Mouse (Mus musculus) heart, embryonic 11.5 days (tissue): ENCODE data around the gene Tyk2. TPM values are rescaled to one million over a fixed set of nuclear protein-coding genes. Genes with fewer than 3 reads are reported as not detected.

ENCODE experiments used
- ATAC-seq: fragments of 200-750 bp; cut with Nextera tagmentation; replicated peaks from 2 replicates; pipeline ENCODE4 v1.8.0; 2017; ENCODE audit warnings: moderate library complexity; ENCODE audit not compliant: insufficient number of reproducible peaks, low FRiP score, low TSS enrichment
- H3K27ac ChIP-seq: fragments of 300-500 bp; sonication (generic); 2 replicates; pipeline ENCODE4 v1.5.1; 2014; ENCODE audit warnings: mild to moderate bottlenecking, low read depth, low read length
- H3K27me3 ChIP-seq: fragments of 300-500 bp; sonication (generic); 2 replicates; pipeline ENCODE4 v1.6.1; 2014; ENCODE audit warnings: mild to moderate bottlenecking, low read length, mixed read lengths; ENCODE audit not compliant: control insufficient read depth, insufficient read depth
- H3K36me3 ChIP-seq: fragments of 300-500 bp; sonication (generic); 2 replicates; pipeline ENCODE4 v1.6.1; 2014; ENCODE audit warnings: mild to moderate bottlenecking, low read length, moderate library complexity, mixed read lengths; ENCODE audit not compliant: control insufficient read depth, insufficient read depth
- H3K4me1 ChIP-seq: fragments of 300-500 bp; sonication (generic); 2 replicates; pipeline ENCODE4 v1.6.1; 2014; ENCODE audit warnings: low read length; ENCODE audit not compliant: control insufficient read depth, insufficient read depth
- H3K4me2 ChIP-seq: fragments of 300-500 bp; sonication (generic); 2 replicates; pipeline ENCODE4 v1.6.1; 2014; ENCODE audit warnings: mild to moderate bottlenecking, moderate library complexity
- H3K4me3 ChIP-seq: fragments of 300-500 bp; sonication (generic); 2 replicates; pipeline ENCODE4 v1.5.1; 2014; ENCODE audit warnings: low read depth, low read length
- H3K9ac ChIP-seq: fragments of 300-500 bp; sonication (generic); 2 replicates; pipeline ENCODE4 v1.6.1; 2014; ENCODE audit warnings: mild to moderate bottlenecking, low read depth, low read length, moderate library complexity
- H3K9me3 ChIP-seq: fragments of 300-500 bp; sonication (generic); replicated peaks from 2 replicates; pipeline ENCODE4 v1.6.1; 2016; ENCODE audit warnings: low read length; ENCODE audit not compliant: control insufficient read depth
- whole genome bisulfite sequencing: fragments of 180-500 bp; shearing (Covaris S2); extraction: QIAGEN DNeasy Blood & Tissue Kit; methylation state at CpG from one replicate; pipeline ENCODE4 v1.1.7; 2014; ENCODE audit not compliant: insufficient replicate concordance; 5-methylcytosine and 5-hydroxymethylcytosine counted together
- polyA plus RNA-seq: library from polyadenylated mRNA; unstranded; fragments of >200 nt; fragmentation: Nextera tagmentation; extraction: Ambion mirVana; gene quantifications from 2 replicates; pipeline ENCODE4 v1.2.1, GENCODE M21; 2014

The Tyk2 gene
- polyA plus RNA-seq, 1 experiment from 2014 or later: 9.4 TPM

DNA sequence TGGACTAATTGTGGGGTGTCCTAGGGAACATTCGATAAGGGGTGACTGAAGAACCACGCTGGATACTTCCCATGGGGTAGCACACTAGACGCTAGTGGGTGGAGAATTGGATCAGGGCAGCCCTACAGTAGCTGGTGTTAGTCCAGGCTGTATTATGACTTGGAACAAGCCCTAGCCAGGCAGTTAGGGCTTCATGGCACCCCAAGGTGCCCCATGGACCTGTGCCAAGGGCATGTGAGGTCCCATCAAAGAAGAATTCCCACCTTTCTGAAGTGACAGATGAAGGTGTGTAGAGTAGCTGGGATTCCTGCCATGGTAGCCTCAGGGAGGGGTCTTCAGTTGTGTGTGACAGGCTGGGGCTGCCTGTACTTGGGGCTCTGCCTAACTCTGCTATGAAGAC is 35.5 kb upstream of the Tyk2 start:
- no peak overlapping the region for H3K27ac ChIP-seq
- peak overlapping the region; percentile 79 for H3K9ac ChIP-seq
- no peak for ATAC-seq
- H3K9me3 ChIP-seq: no peaks in the 10 kb centered on the region
- H3K4me2 ChIP-seq: peak overlapping the region; percentile 97
- no peaks in the 10 kb centered on the region for H3K36me3 ChIP-seq
- peak overlapping the region; percentile 62 for H3K4me3 ChIP-seq
- peaks cover 38% of the 10 kb centered on the region for H3K27me3 ChIP-seq
- H3K4me1 ChIP-seq: peaks cover 44% of the 10 kb centered on the region
- WGBS: 31% methylated on average over 3 of the region's 3 CpGs

DNA sequence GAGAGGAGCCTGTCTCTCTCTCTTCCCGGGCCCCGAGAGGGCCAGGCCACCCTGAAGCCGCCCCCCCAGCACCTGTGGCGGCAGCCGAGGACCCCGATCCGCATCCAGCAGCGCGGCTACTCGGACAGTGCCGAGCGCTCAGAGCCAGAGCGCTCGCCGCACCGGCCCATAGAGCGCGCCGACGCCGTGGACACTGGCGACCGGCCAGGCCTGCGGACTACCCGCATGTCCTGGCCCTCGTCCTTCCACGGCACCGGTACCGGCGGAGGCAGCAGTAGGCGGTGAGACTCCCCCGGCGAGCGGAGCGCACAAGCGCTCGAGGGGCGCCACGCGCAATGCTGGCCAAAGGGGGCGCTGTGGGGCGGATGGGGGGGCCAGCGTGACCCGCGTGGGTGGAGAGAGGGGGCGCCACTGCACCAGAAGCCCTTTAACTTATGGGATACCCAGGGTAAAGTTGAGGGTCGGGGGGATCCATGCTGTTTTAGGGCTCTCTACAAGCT is 35.0 kb upstream of the Tyk2 start:
- Histone ChIP-seq H3K36me3 (no peaks in the 10 kb centered on the region), H3K4me1 (peaks cover 46% of the 10 kb centered on the region)
- WGBS: under 1% methylated on average over 47 of the region's 47 CpGs

DNA sequence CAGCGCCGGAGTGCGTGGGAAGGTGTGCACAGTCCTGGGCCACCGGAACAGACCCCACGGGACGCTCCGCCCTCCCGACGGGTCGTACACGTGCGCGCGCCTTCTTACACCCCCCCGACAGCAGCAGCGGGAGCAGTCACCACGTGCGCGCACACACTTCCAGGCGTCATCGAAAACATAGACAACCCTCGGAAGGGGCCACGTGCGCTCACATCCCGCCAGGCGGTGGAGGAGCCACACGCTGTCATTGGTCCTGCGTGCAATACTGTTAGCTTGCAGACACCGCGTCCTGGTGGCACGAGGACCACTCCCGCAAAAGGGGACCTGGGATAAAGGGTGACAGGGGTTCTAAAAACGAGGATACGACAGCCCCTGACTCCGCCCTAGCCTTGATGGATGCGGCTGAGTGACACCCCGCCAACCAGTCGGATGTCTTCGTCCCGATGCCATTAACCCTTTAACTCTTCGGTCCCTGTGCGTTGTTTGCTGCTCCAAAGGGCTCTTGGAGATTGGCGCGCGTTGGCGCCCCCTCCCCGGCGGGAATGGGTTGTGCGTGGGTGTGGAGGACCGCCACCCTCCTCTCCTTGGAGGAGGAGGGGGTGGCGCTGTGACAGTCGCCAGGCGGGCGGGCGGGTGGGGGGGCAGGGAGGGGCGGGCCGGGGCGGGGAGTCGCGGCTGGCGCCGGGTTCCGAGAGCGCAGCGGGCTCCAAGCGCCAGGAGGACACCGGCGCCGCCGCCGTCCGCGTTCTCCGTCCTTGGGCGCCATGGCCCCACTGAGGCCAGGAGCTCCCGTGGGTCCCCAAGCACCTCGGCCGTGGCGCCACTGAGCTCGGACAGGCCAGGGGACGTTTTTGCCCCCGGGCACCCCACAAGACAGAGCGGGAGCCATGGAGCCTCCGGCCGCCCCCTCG is 34.3 kb upstream of the Tyk2 start, which contains the start of gene Pde4a:
Gene Pde4a, plus strand, starts transcription at position 674 of the 911 bp plus-strand sequence.
- peak within 1 kb of the TSS; percentile 79 for H3K9ac ChIP-seq
- 1% methylated on average over 81 of the region's 86 CpGs for WGBS
- no peak within 1 kb of the TSS; the same call in 1 of the 2 replicates for H3K27ac ChIP-seq
- H3K9me3 ChIP-seq: no peaks in the 10 kb centered on the region
- peaks cover 38% of the 10 kb centered on the region for H3K27me3 ChIP-seq
- H3K4me1 ChIP-seq: peaks cover 46% of the 10 kb centered on the region
- H3K4me2 ChIP-seq: peak within 1 kb of the TSS; percentile 97
- no peak for ATAC-seq
- no peaks in the 10 kb centered on the region for H3K36me3 ChIP-seq
- peak within 1 kb of the TSS; percentile 62 for H3K4me3 ChIP-seq

More for the DNA sequence above, 35.0 kb upstream of the Tyk2 start:
- no peaks in the 10 kb centered on the region for H3K9me3 ChIP-seq
- H3K4me2 ChIP-seq: peak overlapping the region; percentile 97
- peaks cover 38% of the 10 kb centered on the region for H3K27me3 ChIP-seq
- H3K27ac ChIP-seq: no peak overlapping the region; the same call in 1 of the 2 replicates
- peak overlapping the region; percentile 79 for H3K9ac ChIP-seq
- peak overlapping the region; percentile 62 for H3K4me3 ChIP-seq
- no peak for ATAC-seq

DNA sequence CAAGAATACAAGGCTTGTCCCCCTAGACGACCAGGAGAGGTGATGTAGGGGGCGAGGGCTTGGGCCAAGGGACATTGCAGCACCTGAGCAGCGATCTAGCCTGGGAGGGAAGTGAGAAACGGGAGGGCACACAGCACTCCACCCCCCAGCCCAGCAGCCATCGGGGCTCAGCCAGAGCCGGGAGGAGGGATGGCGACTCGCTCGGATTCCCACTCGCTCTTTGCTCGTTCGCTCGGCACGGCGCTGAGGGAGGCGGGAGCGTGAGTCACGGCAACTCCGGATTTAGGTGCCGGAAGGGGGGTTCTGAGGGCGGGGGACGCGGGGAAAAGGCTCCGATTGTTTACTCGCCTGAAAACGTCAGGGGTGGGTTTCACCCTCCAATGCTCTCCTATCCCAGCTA is 33.0 kb upstream of the Tyk2 start:
- Histone ChIP-seq H3K4me2 (peak overlapping the region; percentile 97), H3K27me3 (peaks cover 38% of the 10 kb centered on the region)

DNA sequence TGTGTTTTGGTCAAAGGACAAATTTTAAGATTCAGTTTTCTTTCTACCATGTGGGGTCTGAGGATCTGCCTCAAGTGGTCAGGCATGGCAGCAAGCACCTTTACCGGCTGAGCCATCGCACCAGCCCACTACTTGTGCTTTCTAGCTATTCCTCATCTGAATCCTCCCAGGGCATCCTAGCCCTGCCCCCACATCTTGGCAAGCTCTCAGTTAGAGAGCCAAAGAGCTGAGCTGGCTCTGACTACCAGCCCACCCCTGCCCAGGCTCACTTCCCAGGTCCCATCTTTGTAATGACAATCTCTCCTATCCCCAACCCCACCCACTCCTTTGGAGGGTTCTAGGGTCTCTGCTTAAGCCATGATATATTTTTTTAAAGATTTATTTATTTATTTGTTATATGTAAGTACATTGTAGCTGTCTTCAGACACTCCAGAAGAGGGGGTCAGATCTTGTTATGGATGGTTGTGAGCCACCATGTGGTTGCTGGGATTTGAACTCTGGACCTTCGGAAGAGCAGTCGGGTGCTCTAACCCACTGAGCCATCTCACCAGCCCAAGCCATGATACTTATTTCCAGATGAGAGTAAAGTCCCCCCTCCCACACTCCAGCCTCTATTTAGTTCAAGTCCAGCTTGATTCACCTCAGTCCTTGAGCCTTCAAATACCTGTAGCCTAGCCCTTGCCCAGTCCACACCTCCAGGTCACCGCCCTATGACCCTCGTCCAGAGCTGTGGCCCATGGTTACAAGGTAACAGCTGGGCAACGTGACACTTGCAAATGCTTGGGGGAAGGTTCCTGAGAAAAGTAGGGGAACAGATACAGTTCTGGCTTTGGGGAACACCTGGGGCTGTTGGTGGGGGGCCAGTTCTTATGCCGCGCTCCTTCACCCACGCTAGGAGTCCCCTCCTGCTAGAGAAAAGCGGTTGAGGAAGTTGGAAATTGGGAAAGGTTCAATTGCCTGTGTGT is 32.3 kb upstream of the Tyk2 start:
- peaks cover 40% of the 10 kb centered on the region for H3K4me1 ChIP-seq
- H3K9me3 ChIP-seq: no peaks in the 10 kb centered on the region
- H3K4me2 ChIP-seq: peak overlapping the region; percentile 97
- H3K9ac ChIP-seq: no peak overlapping the region
- no peak overlapping the region; the same call in 1 of the 2 replicates for H3K4me3 ChIP-seq
- no peak overlapping the region for H3K27ac ChIP-seq
- WGBS: 31% methylated on average over 11 of the region's 11 CpGs
- peaks cover 38% of the 10 kb centered on the region for H3K27me3 ChIP-seq
- ATAC-seq: no peak
- H3K36me3 ChIP-seq: no peaks in the 10 kb centered on the region

More for the DNA sequence above, 33.0 kb upstream of the Tyk2 start:
- no peak overlapping the region for H3K9ac ChIP-seq
- peak overlapping the region; percentile 26 for H3K4me3 ChIP-seq
- 0% methylated on average over 26 of the region's 26 CpGs for WGBS
- H3K9me3 ChIP-seq: no peaks in the 10 kb centered on the region
- no peak overlapping the region for H3K27ac ChIP-seq
- ATAC-seq: no peak
- H3K36me3 ChIP-seq: no peaks in the 10 kb centered on the region
- peaks cover 42% of the 10 kb centered on the region for H3K4me1 ChIP-seq

DNA sequence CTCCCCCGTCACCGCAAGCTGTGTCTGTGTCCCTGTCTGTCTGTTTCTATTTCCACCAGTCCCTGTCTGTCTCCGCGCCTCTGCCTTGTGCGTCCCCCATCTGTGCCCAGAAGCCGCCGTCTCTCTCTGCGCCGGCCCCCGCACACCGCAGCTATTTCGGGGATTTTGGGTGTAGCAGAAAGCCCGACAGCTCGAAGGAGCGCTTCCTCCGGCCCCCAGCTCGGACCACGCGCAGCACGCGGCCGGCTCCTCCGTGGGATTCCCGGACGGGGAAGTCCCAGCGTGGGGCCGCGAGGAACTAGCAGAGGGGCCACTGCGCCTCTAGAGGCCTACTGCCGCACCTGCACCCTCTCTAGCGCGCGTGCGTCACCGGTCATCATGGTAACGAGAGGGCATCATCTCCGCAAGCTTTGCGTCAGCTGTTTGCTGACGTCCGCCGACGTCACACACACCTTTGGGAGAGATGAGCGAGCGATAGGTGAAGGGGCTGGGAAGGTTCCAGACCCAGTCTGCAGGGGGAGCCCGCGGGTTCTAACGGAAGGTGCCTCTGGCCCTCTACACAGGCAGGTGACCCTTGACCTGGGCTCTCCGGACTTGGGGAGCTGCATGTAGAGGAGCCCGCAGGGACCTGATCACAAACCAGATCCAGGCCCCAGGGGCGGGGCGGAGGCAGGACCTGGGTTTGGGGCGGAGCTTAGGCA is 30.3 kb upstream of the Tyk2 start:
- Histone ChIP-seq H3K9ac (peak overlapping the region; percentile 78), H3K27me3 (peaks cover 36% of the 10 kb centered on the region), H3K27ac (no peak overlapping the region), H3K9me3 (no peaks in the 10 kb centered on the region), H3K4me1 (peaks cover 20% of the 10 kb centered on the region), H3K4me3 (peak overlapping the region; percentile 56), H3K4me2 (peak overlapping the region; percentile 72), H3K36me3 (no peaks in the 10 kb centered on the region)
- WGBS: 1% methylated on average over 52 of the region's 52 CpGs
- no peak for ATAC-seq

DNA sequence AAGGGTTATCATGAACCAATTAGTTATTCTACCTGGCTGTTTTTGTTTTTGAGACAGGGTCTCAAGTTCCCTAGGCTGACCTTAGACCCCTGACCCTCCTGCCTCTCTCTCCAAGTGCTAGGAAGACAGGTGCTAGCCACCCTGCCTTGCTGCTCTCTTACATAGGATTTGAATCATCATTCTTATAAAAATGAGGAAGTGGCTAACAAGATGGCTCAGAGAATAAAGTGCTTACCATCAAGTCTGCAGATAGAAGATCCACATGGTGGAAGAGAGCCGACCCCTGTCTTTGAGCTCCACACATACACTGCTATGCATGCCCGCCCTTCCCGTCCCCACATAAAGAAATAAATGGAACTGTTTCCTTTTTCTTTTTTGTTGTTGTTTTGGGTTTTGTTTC is 23.7 kb upstream of the Tyk2 start:
- H3K4me1 ChIP-seq: peaks cover 10% of the 10 kb centered on the region
- H3K27me3 ChIP-seq: no peaks in the 10 kb centered on the region
- no peak overlapping the region for H3K9ac ChIP-seq
- H3K4me3 ChIP-seq: no peak overlapping the region
- WGBS: 74% methylated on average over 3 of the region's 3 CpGs
- H3K27ac ChIP-seq: no peak overlapping the region
- H3K36me3 ChIP-seq: no peaks in the 10 kb centered on the region
- H3K9me3 ChIP-seq: no peaks in the 10 kb centered on the region
- H3K4me2 ChIP-seq: no peak overlapping the region
- no peak for ATAC-seq

DNA sequence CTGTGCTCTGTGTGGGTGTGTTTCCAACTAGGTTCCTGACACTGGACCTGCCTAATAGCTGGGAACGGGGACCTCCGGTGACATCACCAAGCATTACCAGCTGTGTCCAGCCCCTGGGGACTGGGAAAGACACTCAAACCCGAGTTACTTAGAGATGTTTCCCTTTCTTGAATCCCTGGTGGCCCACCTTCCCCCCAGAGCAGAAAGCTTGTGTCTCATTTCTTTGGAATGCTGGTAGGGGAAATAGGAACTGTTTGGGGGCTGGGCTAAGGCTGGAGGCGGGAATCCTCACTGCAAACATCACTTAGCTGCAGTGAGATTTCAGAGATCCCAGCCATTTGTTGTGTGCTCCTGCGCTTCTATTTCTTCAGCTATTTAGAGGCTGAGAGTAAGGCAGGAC is 22.8 kb upstream of the Tyk2 start:
- Histone ChIP-seq H3K9me3 (no peaks in the 10 kb centered on the region), H3K4me1 (peaks cover 13% of the 10 kb centered on the region), H3K36me3 (no peaks in the 10 kb centered on the region), H3K9ac (peak overlapping the region; percentile 56), H3K4me2 (peak overlapping the region; percentile 68), H3K27ac (no peak overlapping the region), H3K27me3 (no peaks in the 10 kb centered on the region), H3K4me3 (peak overlapping the region; percentile 42)
- WGBS: 7% methylated on average over 5 of the region's 5 CpGs
- ATAC-seq: no peak
